9 mouse cellular contexts compared by ENCODE assay signal in genomic region chr15:98579795-98580464, GRCm38 (mm10). TPM values are rescaled to one million over a fixed set of nuclear protein-coding genes. Genes with fewer than 3 reads are reported as not detected.
DNase-seq lines count a peak whose midpoint lies in the region; ATAC-seq and TF ChIP-seq lines count a peak whose summit lies in the region.
"Had no signal": no experiment of that assay in that cellular context is flagged by ENCODE, and none has a peak within 500 bp of the region (broad histone marks: within the 10 kb centered on the region; RNA-seq: fewer than 3 reads in every experiment).

No protein-coding gene starts in this region.

- WGBS in forebrain, embryonic 13.5 days = 41% methylated on average over 5 of the region's 5 CpGs
- WGBS in lung, embryonic 14.5 days = 37% methylated on average over 5 of the region's 5 CpGs

- peak; percentile 93 for TF ChIP-seq CTCF in lung, embryonic 14.5 days (IDR thresholded peaks at IDR 0.05; ENCODE audit: low read depth)

- DNase-seq in MEL-GATA-1-ER (ENCODE audit: extremely low read depth, low read depth) = peak; percentile 90
- peak; percentile 82 for DNase-seq in c-Kit-positive CD71-positive TER-119-positive erythroid progenitor cells, embryonic 14.5 days (ENCODE audit: low spot score)
- peak; percentile 71 to 79 for DNase-seq in layer of hippocampus, adult 8-10 months (ENCODE audit: low spot score in 2 of 2)
- DNase-seq in lung, embryonic 14.5 days = peak; percentile 94
- peak; percentile 92 for DNase-seq in retina, embryonic 14.5 days (ENCODE audit: low spot score)
- peak; percentile 39 for DNase-seq in urinary bladder, adult 2 months (ENCODE audit: low spot score)

- H3K27me3 ChIP-seq in forebrain, embryonic 13.5 days = no peaks in the 10 kb centered on the region
- H3K27me3 ChIP-seq in lung, embryonic 14.5 days (ENCODE audit: insufficient read depth, low read length) = no peaks in the 10 kb centered on the region

- H3K9me3 ChIP-seq in forebrain, embryonic 13.5 days (replicated peaks) = no peaks in the 10 kb centered on the region
- no peaks in the 10 kb centered on the region for H3K9me3 ChIP-seq in lung, embryonic 14.5 days (ENCODE audit: low read depth, low read length)

- H3K4me1 ChIP-seq in forebrain, embryonic 13.5 days = no peaks in the 10 kb centered on the region
- H3K4me1 ChIP-seq in lung, embryonic 14.5 days (ENCODE audit: insufficient read depth) = no peaks in the 10 kb centered on the region

- no peak overlapping the region for H3K4me2 ChIP-seq in forebrain, embryonic 13.5 days
- no peak overlapping the region for H3K4me2 ChIP-seq in lung, embryonic 14.5 days

- H3K4me3 ChIP-seq in forebrain, embryonic 13.5 days = no peak overlapping the region
- no peak overlapping the region for H3K4me3 ChIP-seq in lung, embryonic 14.5 days (ENCODE audit: low read depth, low read length)
- H3K4me3 ChIP-seq: myocyte had no signal

- peak; percentile 85 for ATAC-seq in forebrain, embryonic 13.5 days
- ATAC-seq in hematopoietic stem cell, adult 5-6 weeks (replicated peaks in 1 of 2; ENCODE audit: insufficient read depth in 1 of 2, low FRiP score in 2 of 2, low TSS enrichment in 1 of 2, low read depth in 1 of 2, poor library complexity in 2 of 2, severe bottlenecking in 2 of 2) = peak; percentile 85 to 89
- ATAC-seq in lung, embryonic 14.5 days (ENCODE audit: insufficient read depth) = peak; percentile 91

- H3K27ac ChIP-seq in forebrain, embryonic 13.5 days = no peak overlapping the region
- H3K27ac ChIP-seq in lung, embryonic 14.5 days (ENCODE audit: low read depth) = no peak overlapping the region

- no peaks in the 10 kb centered on the region for H3K36me3 ChIP-seq in forebrain, embryonic 13.5 days (ENCODE audit: poor library complexity, severe bottlenecking)
- H3K36me3 ChIP-seq in lung, embryonic 14.5 days (ENCODE audit: insufficient read depth) = no peaks in the 10 kb centered on the region

- no peak overlapping the region for H3K9ac ChIP-seq in forebrain, embryonic 13.5 days
- no peak overlapping the region for H3K9ac ChIP-seq in lung, embryonic 14.5 days

RNA-seq across cellular contexts. Expression of gene 4930415O20Rik, which starts 9.1 kb away (rescaled TPM):
- polyA plus RNA-seq in forebrain, embryonic 13.5 days (2015; fragmentation: Nextera tagmentation; extraction: Ambion mirVana) = not detected in 2 replicates
- total RNA-seq in hematopoietic stem cell, adult 5-6 weeks (2017) = not detected in 2 replicates
- total RNA-seq in layer of hippocampus, adult 8-10 months (2022) = not detected
- 0.50 TPM in 1 of 2 replicates, not detected in the other for polyA plus RNA-seq in lung, embryonic 14.5 days (2014; fragmentation: Nextera tagmentation; extraction: Ambion mirVana)
- not detected in 2 replicates for polyA plus RNA-seq in urinary bladder, adult 2 months (2012; rRNA removed)

RNA-seq across cellular contexts. Expression of gene Ccnt1, which starts 9.2 kb away (rescaled TPM):
- 63.6 and 68.1 TPM in 2 replicates for polyA plus RNA-seq in forebrain, embryonic 13.5 days (2015; fragmentation: Nextera tagmentation; extraction: Ambion mirVana)
- total RNA-seq in hematopoietic stem cell, adult 5-6 weeks (2017) = 109 and 125 TPM in 2 replicates
- 10 to 100 TPM; 37.3 to 43.8 (median 42.7) TPM for total RNA-seq in layer of hippocampus, adult 8-10 months (2022)
- 57.7 and 58.5 TPM in 2 replicates for polyA plus RNA-seq in lung, embryonic 14.5 days (2014; fragmentation: Nextera tagmentation; extraction: Ambion mirVana)
- 14.3 and 16.4 TPM in 2 replicates for polyA plus RNA-seq in urinary bladder, adult 2 months (2012; rRNA removed)

RNA-seq across cellular contexts. Expression of gene Adcy6, which starts 29.9 kb away (rescaled TPM):
- polyA plus RNA-seq in forebrain, embryonic 13.5 days (2015; fragmentation: Nextera tagmentation; extraction: Ambion mirVana) = 8.9 and 10.3 TPM in 2 replicates
- 14.1 and 17.3 TPM in 2 replicates for total RNA-seq in hematopoietic stem cell, adult 5-6 weeks (2017)
- 10 to 100 TPM; 47.3 to 58.6 (median 52.2) TPM for total RNA-seq in layer of hippocampus, adult 8-10 months (2022)
- 20.5 and 21.8 TPM in 2 replicates for polyA plus RNA-seq in lung, embryonic 14.5 days (2014; fragmentation: Nextera tagmentation; extraction: Ambion mirVana)
- 43.2 and 53.3 TPM in 2 replicates for polyA plus RNA-seq in urinary bladder, adult 2 months (2012; rRNA removed)

RNA-seq across cellular contexts. Expression of gene Kansl2, which starts 45.9 kb away (rescaled TPM):
- 150 and 157 TPM in 2 replicates for polyA plus RNA-seq in forebrain, embryonic 13.5 days (2015; fragmentation: Nextera tagmentation; extraction: Ambion mirVana)
- 55.2 and 57.8 TPM in 2 replicates for total RNA-seq in hematopoietic stem cell, adult 5-6 weeks (2017)
- total RNA-seq in layer of hippocampus, adult 8-10 months (2022) = 10 to 100 TPM; 54.1 to 60.0 (median 57.2) TPM
- 113 and 121 TPM in 2 replicates for polyA plus RNA-seq in lung, embryonic 14.5 days (2014; fragmentation: Nextera tagmentation; extraction: Ambion mirVana)
- 38.2 and 42.7 TPM in 2 replicates for polyA plus RNA-seq in urinary bladder, adult 2 months (2012; rRNA removed)

RNA-seq across cellular contexts. Expression of gene Cacnb3, which starts 50.7 kb away (rescaled TPM):
- 82.1 and 94.8 TPM in 2 replicates for polyA plus RNA-seq in forebrain, embryonic 13.5 days (2015; fragmentation: Nextera tagmentation; extraction: Ambion mirVana)
- not detected in 2 replicates for total RNA-seq in hematopoietic stem cell, adult 5-6 weeks (2017)
- total RNA-seq in layer of hippocampus, adult 8-10 months (2022) = 100 to 1,000 TPM; 163 to 193 (median 176) TPM
- 24.6 and 28.9 TPM in 2 replicates for polyA plus RNA-seq in lung, embryonic 14.5 days (2014; fragmentation: Nextera tagmentation; extraction: Ambion mirVana)
- polyA plus RNA-seq in urinary bladder, adult 2 months (2012; rRNA removed) = 75.2 and 79.8 TPM in 2 replicates

Comparison
In these comparisons a context has a peak if more than half of its experiments do, and no peak if none do; other contexts are left out.
1. DNase-seq: peak in every context shown above with its lines; median percentile 94 in lung, embryonic 14.5 days; 92 in retina, embryonic 14.5 days; 90 in MEL-GATA-1-ER; 82 in c-Kit-positive CD71-positive TER-119-positive erythroid progenitor cells, embryonic 14.5 days; 75 in layer of hippocampus, adult 8-10 months; 39 in urinary bladder, adult 2 months.